Mouse (Mus musculus) gastrocnemius, postnatal 25 days (tissue): ENCODE results near the gene Tyk2. TPM values are rescaled to one million over a fixed set of nuclear protein-coding genes. Genes with fewer than 3 reads are reported as not detected.

Experiments
- DNase-seq: peaks from one replicate; pipeline ENCODE4 v3.0.0; 2022
- total RNA-seq, 2 experiments: library from RNA; stranded (reverse); gene quantifications; 1 replicate in 1 of 2; 2 replicates in 1 of 2; pipeline ENCODE4 v1.2.3; 2021

The Tyk2 gene
- total RNA-seq, 2 experiments from 2014 or later, result 4.7 to 5.8 TPM

DNA sequence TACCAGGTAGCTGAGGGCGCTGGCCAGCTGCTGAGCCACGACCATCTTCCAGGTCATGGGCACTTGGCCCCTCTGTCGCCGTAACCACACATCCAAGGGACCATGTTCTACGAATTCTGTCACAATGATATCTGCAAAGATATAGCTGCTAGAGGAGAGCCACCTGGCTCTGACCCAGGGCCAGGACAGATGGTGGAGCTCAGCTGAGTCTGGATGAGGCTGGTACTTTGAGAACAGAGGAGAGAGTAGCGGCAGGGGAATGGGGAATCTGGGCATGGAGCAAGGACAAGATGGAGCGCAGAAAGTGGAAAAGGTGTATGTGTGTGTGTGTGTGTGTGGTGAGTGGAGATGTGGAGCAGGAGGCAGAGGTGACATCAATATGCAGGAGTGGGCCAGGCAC, 16.9 kb downstream of the Tyk2 start:
- no peak for DNase-seq

DNA sequence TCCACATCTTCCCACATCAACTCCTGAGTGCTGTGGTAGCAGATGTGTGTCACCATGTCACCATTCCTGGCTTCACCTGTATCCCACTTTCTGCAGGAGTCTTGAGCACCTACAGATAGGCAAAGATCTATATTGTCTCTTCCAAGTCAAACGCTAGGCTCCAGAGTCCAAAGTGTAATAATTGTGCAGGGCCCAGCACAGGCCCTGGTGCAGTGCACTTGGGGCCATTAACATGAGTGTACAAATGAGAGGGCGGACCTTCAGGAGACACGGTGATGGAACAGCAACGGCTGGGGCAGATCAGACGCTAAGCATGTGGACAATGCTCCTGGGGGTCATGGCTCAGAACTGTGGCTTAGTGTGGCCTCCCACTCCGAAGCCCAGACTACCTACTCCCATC, 17.3 kb downstream of the Tyk2 start:
- DNase-seq, result no peak

DNA sequence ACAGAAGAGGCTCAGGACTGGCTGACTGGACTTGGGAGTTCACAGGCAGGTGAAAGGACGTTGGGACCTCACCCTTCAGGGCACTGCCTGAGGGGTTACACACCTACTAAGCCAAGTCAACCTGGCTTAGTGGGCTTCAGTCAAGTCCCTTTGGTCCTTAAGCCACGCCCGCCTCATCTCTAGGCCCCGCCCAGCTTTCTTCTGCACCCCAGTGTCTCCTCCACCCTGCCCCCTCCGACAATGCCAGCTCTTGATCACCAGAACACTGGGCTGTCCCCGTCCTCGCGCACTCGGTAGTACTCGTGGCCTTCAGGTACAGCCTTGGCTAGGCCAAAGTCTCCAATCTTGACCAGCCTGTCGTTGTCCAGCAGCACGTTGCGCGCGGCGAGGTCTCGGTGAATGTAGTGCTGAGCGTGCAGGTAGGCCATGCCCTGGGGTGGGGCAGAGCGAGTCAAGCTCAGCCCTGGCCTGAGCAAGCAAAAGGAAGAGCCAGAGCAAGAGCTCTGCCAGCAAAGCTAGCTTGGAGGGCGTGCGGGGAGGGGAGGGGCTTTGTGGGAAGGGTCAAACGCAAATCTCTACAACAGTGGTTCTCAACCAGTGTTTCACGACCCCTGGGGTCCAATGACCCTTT, 23.3 kb downstream of the Tyk2 start:
- DNase-seq, result no peak

DNA sequence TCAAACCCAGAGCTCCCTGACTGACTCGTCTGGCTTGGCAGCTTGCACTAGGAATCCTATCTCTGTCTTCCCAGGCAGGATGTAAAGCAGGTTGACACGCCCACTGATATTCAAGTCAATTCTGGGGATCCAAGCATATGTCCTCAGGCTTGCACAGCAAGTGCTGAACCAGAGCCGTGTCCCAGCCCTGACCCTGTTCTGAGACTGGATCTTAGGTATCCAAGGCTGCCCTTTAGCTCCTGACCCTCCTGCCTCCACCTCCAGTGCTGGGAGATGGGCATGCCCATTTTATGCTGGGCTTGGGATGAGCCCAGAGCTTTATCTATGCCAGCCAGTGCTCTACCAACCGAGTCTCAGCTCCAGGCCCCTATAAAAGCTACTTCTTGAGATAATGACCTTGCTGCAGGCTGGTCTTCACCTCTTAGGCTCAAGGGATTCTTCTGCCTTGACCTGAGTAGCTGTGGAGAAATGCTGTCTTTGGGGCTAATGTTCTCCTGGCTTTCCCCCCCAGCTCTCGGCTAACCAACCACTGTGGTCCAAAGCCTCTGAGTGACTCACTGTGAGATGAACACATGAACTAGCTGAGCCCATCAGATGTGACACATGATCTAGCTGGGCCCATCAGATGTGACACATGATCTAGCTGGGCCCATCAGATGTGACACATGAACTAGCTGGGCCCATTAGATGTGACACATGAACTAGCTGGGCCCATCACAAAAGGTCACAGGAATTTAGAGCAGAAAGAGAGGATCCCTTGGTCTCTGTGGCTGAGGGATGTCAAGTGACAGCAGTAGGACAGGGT, 25.1 kb downstream of the Tyk2 start:
- DNase-seq, result no peak

DNA sequence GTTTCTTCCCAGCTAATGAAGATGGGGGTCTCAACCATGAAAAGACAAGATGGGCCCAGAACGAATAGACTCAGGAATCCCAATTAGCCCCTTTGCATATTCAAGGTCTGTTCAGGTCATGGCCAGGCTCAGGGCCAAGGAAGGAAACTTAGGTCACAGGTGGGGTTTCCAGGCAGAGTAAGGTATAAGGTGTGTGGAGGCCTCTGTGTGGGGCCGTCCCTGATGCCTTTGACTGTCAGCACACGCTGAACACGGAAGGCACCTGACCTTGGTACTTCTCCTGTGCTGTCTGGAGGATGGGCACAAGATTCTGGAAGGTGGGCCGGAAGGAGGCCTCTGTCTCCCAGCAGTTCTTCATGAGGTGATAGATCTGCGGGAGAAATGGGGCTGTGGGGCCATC, 26.2 kb downstream of the Tyk2 start:
- no peak for DNase-seq

DNA sequence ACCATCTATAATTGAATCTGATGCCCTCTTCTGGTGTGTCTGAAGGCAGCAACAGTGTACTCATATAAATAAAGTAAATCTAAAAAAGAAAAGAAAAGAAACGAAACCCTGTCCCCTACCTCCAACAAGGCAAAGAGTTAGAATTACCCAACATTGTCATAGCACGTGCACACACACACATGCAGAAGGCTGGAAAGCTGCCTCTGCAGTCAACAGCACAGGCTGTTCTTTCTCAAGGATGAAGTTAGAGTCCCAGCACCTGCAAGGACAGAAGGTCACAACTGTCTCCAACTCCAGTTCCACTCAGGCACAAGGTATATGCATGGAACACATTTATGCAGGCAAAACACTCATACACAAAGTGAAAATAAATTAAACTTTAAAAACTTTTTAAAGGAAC, 29.0 kb downstream of the Tyk2 start:
- no peak for DNase-seq

DNA sequence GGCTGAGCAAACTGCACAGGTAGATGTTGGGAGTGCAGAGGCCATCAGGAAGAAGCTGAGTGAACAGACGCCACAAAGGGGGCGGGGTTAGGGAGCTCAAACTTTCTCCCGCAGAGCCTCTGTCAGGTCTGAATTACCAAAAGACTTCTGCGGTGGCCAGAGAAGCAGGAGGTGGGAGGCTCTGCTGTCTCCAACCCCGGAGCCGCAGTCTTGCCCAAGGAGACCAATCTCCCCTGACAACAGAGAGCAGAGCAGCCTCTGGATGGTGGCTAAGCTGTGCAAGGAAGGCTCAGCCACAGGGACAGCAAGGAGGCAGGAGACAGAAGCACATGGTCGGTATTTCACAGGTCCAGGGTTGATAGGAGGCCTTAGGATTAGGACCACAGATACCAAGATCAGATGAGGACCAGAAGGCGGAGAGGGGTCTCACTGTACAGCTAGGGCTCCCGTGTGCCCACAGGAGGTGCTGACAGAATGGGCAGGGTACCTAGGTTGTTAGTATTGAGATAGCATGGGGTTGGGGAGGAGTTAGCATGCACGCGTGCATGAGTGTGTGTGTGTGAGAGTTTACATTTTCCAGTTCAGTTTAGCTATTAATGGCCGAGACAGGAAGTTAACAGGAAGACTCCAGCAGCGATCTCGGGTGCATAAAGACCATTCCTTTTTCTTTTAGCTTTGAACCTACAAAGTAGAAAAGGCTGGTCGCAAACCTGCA, 30.4 kb downstream of the Tyk2 start:
- no peak for DNase-seq

DNA sequence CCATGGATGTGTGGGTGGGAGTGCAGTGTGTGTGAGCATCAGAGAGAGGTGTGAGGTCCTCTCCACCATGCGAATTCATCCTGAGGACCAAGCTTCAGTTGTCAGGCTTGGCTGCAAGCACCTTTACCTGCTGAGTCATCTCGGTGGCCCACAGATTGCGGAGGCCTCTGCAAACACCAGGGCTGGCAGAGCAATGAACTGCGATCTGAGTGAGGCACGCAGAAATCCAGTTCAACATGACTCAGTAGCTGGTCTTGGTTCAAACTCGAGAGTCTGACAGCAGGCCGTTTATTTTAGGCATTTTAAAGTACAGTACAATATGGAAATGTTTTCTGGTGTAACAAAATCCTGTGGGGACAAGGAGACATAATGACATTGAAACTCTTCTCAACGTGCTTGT, 33.2 kb downstream of the Tyk2 start:
- DNase-seq, result no peak

DNA sequence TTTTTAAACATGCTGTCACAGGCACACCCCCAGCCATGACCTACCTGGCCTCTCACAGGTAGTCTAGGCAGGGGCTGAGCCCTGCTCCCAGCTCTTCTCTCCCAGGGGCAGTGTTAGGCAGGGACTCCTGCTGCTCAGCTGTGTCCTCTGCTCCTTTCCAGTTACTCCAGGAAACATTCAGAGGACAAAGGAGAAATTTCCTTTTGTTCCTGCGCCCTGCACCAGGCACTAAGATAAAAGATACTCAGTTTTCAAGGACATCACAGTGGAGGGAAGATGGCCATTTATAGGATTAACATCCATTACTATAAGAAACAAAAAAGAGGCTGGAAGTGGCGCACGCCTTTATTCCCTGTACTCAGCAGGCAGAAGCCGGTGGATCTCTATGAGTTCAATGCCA, 35.1 kb downstream of the Tyk2 start:
- no peak for DNase-seq

DNA sequence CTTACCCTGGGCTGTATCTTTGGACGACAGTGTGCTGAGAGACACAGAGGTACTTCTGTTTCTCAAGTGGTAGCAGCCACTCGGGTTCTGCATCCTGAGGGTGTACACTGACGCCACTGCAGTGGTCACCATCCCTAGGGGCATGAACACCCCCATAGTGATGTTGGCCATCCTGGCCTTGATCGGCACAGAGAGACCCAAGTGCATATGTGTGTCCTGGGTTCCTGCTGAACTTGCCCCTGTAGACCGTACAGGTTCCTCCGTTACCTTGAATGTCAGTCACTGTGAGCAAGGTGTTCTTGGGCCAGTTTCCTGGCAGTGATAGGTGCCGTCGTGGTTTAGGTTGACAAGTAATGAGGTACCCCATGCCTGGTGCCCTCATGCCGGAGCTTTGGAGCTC, 37.6 kb downstream of the Tyk2 start:
- DNase-seq, result no peak

DNA sequence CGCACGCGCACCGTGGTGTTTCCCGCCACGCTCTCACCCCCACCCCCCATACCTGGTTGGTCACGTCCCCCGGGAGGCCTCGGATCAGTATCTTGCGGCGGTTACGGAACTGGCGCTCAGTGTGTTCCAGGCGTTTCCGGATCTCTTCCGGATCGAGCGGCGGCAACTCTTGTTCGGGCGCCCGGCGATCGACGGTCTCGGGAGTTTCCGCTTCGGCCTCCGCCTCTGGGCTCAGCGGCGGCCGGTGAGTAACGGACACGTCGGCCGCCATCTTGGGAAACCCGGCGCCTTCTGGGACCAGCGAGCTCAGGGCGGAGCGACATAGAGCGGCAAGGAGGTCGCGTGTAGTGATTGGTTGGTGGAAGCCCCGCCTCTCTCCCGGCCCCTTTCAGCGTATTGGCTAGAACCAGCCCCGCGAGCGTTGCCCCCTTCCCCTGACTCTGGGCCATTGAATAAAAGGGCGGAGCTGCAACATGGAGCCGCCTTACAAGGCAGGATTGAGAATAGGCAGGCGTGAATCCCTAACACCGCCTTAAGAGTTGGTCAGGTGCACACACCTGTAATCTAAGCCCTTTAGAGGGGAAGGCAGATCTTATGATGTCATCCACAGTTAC, 39.2 kb downstream of the Tyk2 start, which contains the start of the genes Gm38431 and Raver1:
Gene Gm38431 (minus strand): TSS at position 291 of the 614 bp plus-strand sequence.
Gene Raver1 (minus strand): TSS at position 302 of the 614 bp plus-strand sequence.
- DNase-seq, result peak; percentile 98

DNA sequence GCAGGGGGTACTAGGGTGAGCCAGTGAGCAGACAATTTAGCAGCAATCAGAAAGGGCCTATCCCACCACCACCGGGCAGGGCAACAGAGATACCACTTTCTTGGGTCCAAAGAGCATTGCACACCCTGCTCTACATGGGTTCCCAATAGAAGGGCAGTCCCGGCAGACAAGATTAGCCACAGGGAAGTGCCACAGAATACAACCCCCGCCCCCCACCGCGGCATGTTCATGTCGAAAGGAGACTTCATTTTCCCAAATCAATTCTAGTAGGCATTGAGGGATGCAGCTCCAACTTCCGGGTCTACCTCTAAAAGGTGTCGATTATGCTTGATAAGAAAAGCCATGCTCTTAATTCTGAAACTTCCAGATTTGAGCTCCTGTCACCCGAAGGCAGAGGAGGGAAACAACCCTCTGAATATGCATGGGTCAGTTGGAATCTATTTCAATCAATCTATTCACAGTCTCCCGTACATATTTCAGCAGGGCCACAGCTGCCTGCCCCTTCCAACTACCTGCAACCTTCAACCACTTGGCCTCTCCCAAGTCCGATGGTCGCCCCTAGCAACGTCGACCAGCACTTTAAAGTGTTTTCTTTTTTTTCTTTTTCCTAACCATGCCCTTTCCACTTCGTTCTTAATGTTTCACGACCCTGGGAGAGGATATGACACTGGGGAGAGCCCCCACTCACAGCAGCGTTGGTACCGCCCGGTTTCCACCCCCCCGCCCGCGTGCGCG, 39.9 kb downstream of the Tyk2 start:
- no peak for DNase-seq

DNA sequence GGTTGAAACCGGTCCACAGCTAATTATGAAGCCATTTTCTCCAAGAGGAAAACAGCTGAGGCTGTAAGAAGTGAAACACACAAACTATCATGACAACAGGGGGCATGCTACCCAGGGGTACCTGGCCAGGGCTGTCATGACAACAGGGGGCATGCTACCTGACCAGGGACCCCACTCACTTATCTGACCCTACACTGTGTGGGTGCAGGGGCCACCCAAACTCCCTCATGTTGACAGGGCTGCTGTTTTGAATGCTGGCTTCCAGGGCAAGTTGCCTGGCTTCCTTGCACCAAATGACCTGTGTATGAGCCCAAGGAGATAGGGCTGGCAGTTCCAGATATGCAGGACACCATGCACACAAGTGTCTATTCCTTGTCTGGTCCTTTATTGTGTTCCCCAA, 40.5 kb downstream of the Tyk2 start:
- no peak for DNase-seq

DNA sequence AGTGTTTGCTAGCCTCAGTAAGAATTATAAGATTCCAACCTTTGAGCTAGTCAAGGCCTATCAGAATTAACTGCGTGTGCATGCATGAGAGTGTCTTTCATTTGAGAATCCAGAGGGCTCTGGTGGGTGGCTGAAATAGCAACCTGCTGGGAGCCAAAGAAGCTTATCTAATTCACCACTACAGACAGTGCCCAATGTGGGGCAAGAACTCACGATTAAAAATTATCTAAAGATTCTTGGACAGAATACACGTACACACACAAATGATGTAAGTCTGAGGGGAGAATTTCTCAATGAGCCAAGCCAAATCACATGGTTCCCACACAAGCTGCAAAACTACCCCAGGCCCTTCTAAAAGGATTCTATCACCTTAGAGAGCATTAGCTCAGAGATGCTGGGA, 47.7 kb downstream of the Tyk2 start:
- DNase-seq, result no peak

DNA sequence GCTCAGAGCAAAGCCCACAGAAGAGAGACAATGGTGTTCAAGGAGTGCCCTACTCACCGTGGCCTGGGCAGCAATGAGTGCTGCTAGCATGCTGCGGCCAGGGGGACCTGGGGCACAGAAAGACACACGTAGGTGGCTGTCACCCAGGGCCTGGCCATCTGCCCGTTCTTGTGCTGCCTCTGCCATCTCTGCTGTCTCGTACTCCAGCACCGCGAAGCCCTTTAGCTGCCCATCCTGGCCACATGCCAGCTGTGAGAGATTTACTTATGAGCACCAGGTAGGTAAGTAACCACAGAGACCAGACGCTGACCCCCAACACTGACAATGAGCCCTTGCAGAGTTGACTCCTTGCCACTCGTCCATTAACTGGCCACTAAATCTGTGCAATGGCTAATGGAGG, 49.9 kb downstream of the Tyk2 start:
- no peak for DNase-seq

DNA sequence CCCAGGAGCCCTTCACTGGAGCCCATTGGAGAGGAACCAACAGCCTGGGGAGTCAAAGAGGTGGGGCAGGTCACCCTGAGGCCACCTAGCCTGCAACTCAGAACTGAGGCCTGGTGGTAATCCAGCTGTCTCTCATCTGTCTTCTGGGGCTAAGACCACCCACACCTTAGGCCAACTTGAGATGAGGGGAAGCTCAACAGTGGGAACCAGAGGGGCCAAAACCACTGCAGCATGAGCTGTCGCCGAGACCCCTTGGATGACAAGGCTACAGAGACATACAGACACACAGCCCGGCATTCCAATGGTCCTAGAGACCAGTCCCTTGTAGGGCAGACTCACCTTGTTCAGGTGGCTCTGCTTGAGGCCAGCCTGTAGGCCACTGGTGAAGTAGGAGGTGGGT, 55.4 kb downstream of the Tyk2 start:
- no peak for DNase-seq

DNA sequence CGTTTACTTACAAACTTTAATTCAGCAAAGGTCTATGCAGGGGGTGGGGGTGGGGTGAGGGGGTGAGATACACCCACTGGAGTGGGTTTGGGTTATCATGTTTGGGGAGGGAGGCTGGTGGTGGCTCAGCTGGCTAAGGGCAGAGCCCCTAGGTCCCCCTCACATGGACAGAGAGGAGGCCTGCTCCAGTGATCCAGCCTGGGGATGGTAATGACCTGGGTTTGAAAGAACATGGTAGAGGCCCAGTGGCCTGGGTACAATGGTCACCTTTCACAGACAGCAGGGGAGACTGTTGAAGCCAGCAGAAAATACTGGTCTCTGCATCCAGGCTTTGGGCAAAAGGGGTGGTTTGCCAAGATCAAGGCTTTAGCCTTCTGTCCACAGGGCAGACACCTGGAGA, 56.9 kb downstream of the Tyk2 start:
- no peak for DNase-seq

DNA sequence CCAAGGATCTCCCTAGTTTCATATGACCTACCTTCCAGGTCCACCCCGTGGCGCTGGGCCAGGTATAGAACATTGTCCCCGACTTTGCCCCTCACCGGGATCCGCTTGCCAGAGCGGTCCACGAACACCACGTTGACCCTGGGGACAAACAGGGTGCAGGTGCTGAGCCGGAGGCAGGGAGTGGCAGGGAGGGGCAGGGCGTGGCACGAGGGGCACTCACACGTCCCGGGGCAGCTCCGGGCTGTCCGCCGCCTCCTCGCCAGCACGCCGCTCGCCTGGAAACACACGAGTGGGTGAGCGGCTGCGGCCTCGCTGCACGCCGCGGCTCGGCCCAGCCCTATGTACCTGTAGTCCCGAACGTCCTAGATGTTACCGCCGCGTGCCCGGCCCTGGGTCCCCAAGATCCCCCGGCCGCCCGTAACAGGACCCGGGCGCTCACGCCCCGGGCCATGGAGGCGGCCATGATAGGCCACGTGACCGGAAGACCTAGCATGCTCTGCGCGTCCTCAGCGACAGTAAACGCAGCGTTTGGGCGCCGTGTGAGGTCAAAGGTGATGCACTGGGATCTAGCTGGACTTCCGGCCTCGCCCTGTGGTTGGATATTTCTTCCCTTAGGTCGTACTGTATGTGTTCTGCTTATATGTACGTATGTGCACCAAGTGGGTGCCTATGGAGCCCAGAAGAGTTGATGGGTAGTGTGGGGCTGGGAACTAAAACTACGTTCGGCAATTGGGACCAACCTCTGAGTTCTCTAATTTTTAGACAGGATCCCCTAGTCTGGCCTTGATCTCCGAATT, 57.8 kb downstream of the Tyk2 start, which contains the start of the genes Gm49373 and Fdx1l:
Gene Gm49373 (minus strand): TSS at position 53 of the 797 bp plus-strand sequence.
Gene Fdx1l (minus strand): TSS at position 571 of the 797 bp plus-strand sequence.
- DNase-seq, result peak; percentile 85

DNA sequence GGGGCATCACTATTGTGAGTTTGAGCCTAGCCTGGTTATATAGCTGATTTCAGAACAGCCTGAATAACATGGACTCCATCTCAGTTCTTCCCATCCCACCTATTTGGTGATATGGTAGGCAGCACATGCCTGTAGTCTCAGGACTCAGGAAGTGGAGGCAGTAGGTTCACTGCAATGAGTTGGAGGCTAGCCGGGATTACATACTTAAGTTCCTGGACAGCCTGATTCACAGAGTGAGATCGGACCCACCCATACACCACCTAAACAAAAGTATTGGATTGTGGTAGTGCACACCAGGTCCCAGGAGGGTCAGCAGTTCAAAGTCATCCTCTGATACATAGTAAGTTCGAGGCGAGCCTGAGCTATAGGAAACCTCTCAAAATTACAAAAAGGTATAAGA, 58.4 kb downstream of the Tyk2 start:
- DNase-seq, result no peak

DNA sequence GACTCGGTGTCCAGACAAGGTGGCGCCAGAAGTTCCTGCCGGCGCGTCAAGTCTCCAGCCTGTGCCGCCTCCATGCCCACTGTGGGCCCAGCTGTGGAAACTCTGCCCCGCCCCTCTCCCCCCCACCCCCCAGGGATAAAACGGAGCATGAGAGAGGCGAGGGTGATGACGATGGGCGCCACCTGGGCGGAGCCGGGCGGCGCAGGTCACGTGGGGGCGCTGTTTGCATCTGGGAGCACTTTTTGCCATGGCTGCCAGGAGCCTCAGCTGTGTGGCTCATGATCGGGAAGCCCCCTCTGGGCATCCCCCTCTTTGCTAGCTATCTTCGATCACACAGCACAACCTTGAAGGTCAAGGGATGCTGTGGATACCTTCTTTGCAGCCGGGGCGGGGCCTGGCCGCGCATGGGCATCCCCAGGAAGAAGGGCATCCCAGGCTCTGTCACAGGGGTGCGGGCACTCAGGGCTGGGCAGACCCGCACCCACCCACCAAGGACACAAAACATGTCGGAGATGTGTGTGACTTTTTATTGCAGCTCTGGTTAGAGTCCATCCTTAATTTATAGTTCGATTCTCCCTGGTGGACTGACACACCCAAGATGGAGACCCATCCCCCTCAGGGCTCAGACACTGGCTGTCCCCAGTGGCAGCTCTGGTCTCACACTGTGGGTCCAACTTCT, 63.9 kb downstream of the Tyk2 start, which contains the start of gene Zglp1:
Gene Zglp1 (minus strand): TSS at position 88 of the 679 bp plus-strand sequence.
- DNase-seq, result no peak
